Mouse (Mus musculus) layer of hippocampus, adult 9-10 months (tissue): ENCODE data around the gene Morc3.

ENCODE experiments used
- DNase-seq: peaks from one replicate; pipeline ENCODE4 v3.0.0; 2022; ENCODE audit warnings: low spot score

Gene Morc3

DNA sequence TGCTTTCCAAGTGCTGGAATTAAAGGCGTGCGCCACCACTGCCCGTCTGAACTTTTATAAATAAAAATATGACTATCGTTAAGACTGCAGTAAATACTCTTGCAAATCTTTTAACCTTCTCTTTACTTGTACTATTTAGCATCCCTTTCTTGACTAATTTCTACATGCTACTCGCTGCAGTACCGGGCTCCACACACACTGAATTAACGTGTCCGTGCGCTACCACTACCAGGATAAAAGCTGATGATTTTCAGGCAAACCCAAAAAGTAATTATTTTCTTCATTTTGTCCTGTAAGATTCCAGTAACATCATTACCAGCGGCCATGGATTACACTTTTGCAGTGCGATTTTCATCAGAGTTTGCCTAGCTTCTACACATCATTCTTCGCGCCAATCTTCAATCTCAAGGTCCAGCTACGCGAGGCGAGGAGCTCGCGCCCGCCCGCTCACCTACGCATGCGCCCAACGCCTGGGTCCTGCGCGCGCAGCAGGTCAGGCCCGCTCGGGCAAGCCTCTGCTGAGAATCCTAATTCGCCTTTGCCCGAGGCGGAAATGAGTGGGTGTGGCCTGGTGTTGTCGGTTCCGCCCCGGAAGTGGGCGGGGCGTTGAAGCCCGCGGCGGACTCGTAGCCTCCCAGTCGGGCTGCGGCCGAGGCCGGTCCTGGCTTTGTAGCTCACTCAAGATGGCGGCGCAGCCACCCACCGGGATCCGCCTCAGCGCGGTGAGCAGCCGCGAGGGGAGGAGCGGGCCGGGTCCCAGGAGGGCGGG lies at the start of gene Morc3:
Gene Morc3 (plus strand): TSS at position 495 of the 769 bp plus-strand sequence.
- peak; percentile 98 for DNase-seq

DNA sequence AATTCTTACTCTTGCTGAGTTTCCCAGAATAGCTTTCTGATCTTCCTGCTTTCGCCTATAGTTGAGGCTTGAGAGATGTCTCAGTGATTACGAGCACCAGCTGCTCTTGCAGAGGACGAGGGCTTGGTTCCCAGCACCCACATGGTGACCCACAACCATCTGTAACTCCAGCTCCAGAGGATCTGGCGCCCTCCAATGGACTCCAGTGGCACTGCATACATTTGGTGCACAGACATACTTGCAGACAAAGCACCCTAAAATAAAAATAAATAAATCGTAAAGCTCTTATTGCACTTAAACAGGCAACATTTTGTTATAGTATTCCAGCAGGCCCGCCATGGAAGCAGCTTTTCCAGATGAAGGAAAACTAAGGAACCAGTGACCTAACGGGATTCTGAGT lies 47.7 kb upstream of the Morc3 start:
- DNase-seq: no peak

- no peak for DNase-seq
These were observed 46.1 kb upstream of the Morc3 start for GRCm38 (mm10) chr16:93785805-93786204.

- no peak for DNase-seq
These were observed 43.5 kb upstream of the Morc3 start for GRCm38 (mm10) chr16:93788388-93788787.

- DNase-seq: no peak
These were observed 43.0 kb upstream of the Morc3 start for GRCm38 (mm10) chr16:93788881-93789280.

GRCm38 (mm10) chr16:93789971-93790755 lies 41.8 kb upstream of the Morc3 start:
- no peak for DNase-seq

- DNase-seq: no peak
These were observed 38.8 kb upstream of the Morc3 start for GRCm38 (mm10) chr16:93792981-93793630.

GRCm38 (mm10) chr16:93794845-93795244 lies 37.1 kb upstream of the Morc3 start:
- DNase-seq: no peak

- DNase-seq: no peak
These were observed 36.5 kb upstream of the Morc3 start for GRCm38 (mm10) chr16:93795391-93795790.

DNA sequence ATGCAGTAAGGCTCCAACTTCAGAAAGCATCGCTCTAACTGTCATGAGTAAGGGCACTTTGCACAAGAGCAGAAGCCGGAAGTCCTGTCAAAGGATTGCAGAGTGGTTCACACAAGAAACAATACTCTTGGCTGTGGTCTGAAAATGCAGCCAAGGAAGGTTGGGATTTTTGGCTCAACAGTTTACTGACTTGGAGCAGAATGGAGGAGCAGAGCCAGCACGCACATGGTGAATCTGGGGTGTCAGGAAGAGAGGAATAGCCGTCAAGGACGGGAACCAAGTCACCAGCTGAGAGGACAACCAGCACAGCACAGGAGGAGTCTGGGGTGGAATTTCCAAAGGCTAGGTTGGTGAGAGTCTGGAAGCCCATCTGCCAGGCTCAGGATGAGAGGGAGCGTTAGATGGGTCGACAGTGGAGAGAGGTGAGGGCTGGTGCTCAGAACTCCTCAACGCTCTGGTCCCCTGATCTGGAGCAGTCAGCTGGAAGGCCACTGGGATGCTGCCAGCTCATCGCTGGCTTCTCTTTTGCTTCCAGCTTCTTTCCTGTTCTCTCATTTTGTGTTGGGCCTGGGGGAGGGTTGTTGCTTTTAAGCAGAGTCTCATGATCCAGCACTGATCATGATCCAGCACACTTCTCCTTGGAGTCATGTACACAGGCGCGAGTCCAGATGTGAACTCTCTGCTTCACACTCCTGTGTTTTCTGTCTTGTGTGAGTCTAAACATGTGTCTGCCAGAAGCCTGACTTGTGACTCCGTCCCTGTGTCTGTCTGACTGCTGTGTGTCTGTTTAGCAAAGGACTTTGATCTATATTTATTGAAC lies 34.7 kb upstream of the Morc3 start:
- DNase-seq: no peak

DNA sequence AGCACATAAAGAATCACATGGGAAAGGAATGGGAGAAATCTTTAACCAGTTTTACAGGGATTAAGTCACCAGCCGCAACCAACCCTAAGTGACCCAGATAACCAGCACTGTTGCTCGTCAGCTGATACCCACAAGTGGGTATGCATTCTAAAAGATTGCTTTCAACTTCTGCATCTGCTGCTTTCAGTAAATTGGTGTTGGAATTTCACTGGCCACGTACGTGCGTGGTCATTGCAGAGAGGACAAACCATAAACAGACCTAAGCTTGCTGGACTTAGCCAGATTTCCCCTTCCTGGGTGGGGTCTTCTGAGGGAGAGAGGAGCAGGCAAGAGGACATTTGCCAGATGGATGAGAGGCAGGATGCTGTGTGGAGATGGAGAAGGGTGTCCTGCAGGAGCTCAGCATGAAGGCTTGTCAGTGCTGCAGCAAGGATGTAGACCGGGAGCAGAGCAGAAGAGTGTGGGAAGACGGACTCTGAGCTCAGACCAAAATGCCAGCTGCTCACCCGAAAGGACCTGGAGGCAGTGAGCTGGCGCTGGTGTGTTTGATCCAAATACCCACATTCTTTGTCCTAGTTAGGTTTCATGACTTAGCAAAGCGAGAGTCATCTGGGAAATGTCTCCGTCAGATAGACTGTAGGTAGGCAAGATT lies 34.0 kb upstream of the Morc3 start:
- no peak for DNase-seq

- no peak for DNase-seq
These were observed 33.3 kb upstream of the Morc3 start for GRCm38 (mm10) chr16:93798623-93799022.

- no peak for DNase-seq
These were observed 32.9 kb upstream of the Morc3 start for GRCm38 (mm10) chr16:93799071-93799470.

- DNase-seq: no peak
These were observed 32.0 kb upstream of the Morc3 start for GRCm38 (mm10) chr16:93799936-93800335.

- DNase-seq: no peak
These were observed 24.8 kb upstream of the Morc3 start for GRCm38 (mm10) chr16:93807167-93807566.

- no peak for DNase-seq
These were observed 23.9 kb upstream of the Morc3 start for GRCm38 (mm10) chr16:93807961-93808554.

- no peak for DNase-seq
These were observed 15.8 kb upstream of the Morc3 start for GRCm38 (mm10) chr16:93815856-93816736.

DNA sequence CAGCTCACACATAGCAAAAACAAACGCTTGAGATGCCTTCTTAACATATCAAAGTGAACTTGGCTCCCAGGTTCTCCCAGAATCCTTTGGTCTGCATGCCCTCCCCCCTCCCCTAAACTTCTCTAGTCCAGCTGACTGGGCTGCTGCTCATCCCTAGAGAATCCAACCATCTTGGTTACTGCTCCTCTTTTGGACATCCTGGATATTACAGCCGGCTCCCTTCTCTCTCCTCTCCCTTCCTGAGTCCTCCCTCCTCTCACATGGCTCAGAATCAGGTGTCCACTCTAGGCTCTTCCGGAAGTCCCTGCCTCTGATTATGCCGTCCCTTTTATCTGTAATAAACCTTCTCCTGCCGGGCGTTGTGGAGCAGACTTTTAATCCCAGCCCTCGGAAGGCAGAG lies 15.1 kb upstream of the Morc3 start:
- DNase-seq: no peak

GRCm38 (mm10) chr16:93817371-93817770 lies 14.6 kb upstream of the Morc3 start:
- DNase-seq: no peak
